Mouse (Mus musculus) liver, embryonic 13.5 days (tissue): ENCODE measurements around the gene Ctrb1. TPM values are rescaled to one million over a fixed set of nuclear protein-coding genes. Genes with fewer than 3 reads are reported as not detected.
"Not testable (repeated sequence)": the region's sequence is repeated elsewhere in the genome, so short reads cannot be mapped to it uniquely, and the experiment has no call there.

Experiments used
- ATAC-seq: fragments of 200-750 bp; cut with Nextera tagmentation; 2 replicates; pipeline ENCODE4 v1.8.0; 2017; ENCODE audit warnings: low read depth, mild to moderate bottlenecking, moderate number of reproducible peaks, moderate library complexity
- DNase-seq: peaks from one replicate; pipeline ENCODE4 v3.0.0; 2022
- H3K27ac ChIP-seq: fragments of 300-500 bp; sonication (generic); 2 replicates; pipeline ENCODE4 v1.5.1; 2015; ENCODE audit warnings: moderate library complexity, mild to moderate bottlenecking, inconsistent platforms
- H3K27me3 ChIP-seq: fragments of 300-500 bp; sonication (generic); 2 replicates; pipeline ENCODE4 v1.6.1; 2015; ENCODE audit warnings: mild to moderate bottlenecking, inconsistent platforms
- H3K36me3 ChIP-seq: fragments of 300-500 bp; sonication (generic); 2 replicates; pipeline ENCODE4 v1.6.1; 2015; ENCODE audit warnings: mild to moderate bottlenecking, inconsistent platforms
- H3K4me1 ChIP-seq: fragments of 300-500 bp; sonication (generic); replicated peaks from 2 replicates; pipeline ENCODE4 v1.6.1; 2015; ENCODE audit warnings: inconsistent platforms
- H3K4me2 ChIP-seq: fragments of 300-500 bp; sonication (generic); 2 replicates; pipeline ENCODE4 v1.6.1; 2015; ENCODE audit warnings: inconsistent platforms, mild to moderate bottlenecking, moderate library complexity
- H3K4me3 ChIP-seq: fragments of 300-500 bp; sonication (generic); replicated peaks from 2 replicates; pipeline ENCODE4 v1.5.1; 2015; ENCODE audit warnings: mild to moderate bottlenecking, inconsistent platforms
- H3K9ac ChIP-seq: fragments of 300-500 bp; sonication (generic); 2 replicates; pipeline ENCODE4 v1.6.1; 2015; ENCODE audit warnings: mild to moderate bottlenecking, inconsistent platforms
- H3K9me3 ChIP-seq: fragments of 300-500 bp; sonication (generic); replicated peaks from 2 replicates; pipeline ENCODE4 v1.6.1; 2016; ENCODE audit warnings: inconsistent platforms
- WGBS: fragments of 180-500 bp; shearing (Covaris S2); methylation state at CpG from one replicate; pipeline ENCODE4 v1.1.7; 2015; ENCODE audit not compliant: insufficient replicate concordance; 5-methylcytosine and 5-hydroxymethylcytosine counted together
- microRNA-seq: library from miRNA; unstranded; fragments of <30 nt; microRNA quantifications from one replicate; pipeline ENCODE4, GENCODE M21; 2016
- polyA plus RNA-seq: library from polyadenylated mRNA; unstranded; fragments of >200 nt; fragmentation: Nextera tagmentation; extraction: Ambion mirVana; gene quantifications from 2 replicates; pipeline ENCODE4 v1.2.1, GENCODE M21; 2015

The Ctrb1 gene
- polyA plus RNA-seq, 1 experiment from 2014 or later: 1.5 TPM

DNA sequence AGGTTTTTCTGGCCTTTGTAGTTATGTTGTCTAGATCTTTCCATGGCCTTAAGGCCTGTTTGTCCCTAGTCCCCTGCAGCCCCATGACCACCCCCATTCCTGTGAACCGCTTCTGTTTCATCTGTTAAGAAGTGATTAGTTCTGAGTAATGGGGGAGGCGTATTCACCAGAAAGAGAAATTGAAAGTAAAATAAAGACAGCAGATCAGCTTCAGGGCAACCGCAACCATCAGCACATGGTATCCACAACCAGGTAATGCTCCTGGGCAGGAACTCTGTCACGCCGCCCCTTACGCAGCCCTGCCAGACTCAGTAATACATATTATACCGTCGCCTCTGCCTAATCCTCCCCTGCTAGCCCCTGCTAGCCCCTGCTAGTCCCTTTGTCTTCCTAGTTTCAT, 45.1 kb downstream of the Ctrb1 start:
- Histone ChIP-seq H3K9ac (no peak overlapping the region), H3K36me3 (no peaks in the 10 kb centered on the region), H3K4me1 (peaks cover 55% of the 10 kb centered on the region), H3K27me3 (no peaks in the 10 kb centered on the region), H3K4me2 (no peak overlapping the region), H3K27ac (no peak overlapping the region), H3K4me3 (no peak overlapping the region), H3K9me3 (no peaks in the 10 kb centered on the region)
- WGBS: 78% methylated on average over 8 of the region's 8 CpGs
- ATAC-seq (no peak), DNase-seq (no peak)

DNA sequence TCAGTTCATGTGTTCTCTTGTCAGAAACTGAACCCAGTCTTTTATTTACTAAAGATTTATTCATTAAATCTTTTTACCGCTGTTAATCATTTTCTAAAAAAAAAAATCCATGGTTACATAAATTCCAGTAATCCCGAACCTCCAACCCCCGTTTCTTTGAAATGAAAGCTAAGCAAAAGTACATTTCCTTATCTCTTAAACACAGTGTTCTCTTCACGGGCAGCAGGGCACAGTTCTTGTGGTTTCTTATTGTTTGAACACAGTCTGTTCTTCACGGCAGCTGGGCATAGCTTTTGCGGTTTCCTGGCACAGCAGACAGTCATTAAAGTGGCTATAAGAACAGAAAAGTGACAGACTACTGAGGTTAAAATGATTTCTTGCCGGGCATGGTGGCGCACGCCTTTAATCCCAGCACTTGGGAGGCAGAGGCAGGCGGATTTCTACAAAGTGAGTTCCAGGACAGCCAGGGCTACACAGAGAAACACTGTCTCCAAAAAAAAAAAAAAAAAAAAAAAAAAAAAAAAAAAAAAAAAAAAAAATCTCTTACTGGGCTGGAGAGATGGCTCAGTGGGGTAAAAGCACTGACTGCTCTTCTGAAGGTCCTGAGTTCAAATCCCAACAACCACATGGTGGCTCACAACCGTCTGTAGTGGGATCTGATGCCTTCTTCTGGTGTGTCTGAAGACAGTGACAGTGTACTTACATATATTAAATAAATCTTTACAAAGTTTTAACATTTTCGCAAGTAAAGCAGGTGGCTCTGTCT, 46.3 kb downstream of the Ctrb1 start:
- 17% methylated on average over 12 of the region's 12 CpGs for WGBS
- peaks cover 55% of the 10 kb centered on the region for H3K4me1 ChIP-seq
- peak; percentile 49 for DNase-seq
- not testable (repeated sequence) for H3K9me3 ChIP-seq, ATAC-seq, H3K27me3 ChIP-seq, H3K36me3 ChIP-seq
- H3K27ac ChIP-seq: peak overlapping the region; percentile 91
- H3K4me2 ChIP-seq: peak overlapping the region; percentile 99
- peak overlapping the region; percentile 79 for H3K4me3 ChIP-seq
- H3K9ac ChIP-seq: peak overlapping the region; percentile 85

DNA sequence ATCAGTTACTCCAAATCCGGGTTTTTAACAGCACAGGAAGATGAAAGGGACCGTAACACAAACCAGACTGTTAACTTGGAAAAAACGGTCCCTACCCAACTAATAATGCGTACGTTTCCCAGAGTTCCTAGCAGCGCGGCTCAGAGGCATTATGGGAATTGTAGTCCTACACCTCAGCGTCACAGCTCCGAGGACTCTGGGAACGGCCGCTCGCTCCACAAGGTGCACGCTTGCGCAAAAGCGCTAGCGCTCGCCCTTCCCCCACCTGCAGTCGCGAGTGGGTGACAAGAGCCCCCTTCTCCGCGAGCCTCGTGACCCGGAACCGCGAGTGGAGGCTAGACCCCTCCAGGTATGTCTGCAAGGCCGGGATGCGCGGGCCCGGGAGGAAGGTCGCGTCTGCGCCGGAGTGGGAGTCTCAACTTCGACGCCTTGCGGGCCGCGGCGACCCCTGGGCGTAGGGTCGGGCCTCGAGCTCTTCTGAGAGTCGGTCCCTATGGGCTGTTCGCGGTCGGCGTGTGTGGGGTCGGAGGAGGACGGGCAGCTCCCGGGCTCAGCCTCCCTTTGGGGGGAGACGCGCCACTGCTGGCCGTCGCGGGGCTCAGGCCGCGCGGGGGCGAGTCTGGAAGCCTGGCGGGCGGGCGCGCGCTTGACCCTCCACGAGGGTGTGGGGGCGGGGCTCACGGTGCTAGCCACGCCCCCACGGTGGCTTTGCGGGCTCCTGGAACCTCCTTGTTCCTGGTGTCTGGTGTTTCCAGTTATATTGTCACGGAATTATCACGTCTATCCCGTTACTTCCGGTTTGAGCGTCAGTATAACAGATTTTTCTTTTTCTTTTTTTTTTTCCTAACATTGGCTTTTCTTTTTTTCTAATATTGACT, 47.3 kb downstream of the Ctrb1 start, which contains the start of gene Zfp1:
Zfp1 (plus strand) TSS at position 138 of the 878 bp plus-strand sequence.
- DNase-seq (peak; percentile 83), ATAC-seq (peak; percentile 94)
- H3K27ac ChIP-seq: peak within 1 kb of the TSS; percentile 91
- H3K4me2 ChIP-seq: peak within 1 kb of the TSS; percentile 99
- H3K9ac ChIP-seq: peak within 1 kb of the TSS; percentile 85
- WGBS: under 1% methylated on average over 75 of the region's 75 CpGs
- peaks cover 47% of the 10 kb centered on the region for H3K4me1 ChIP-seq
- no peaks in the 10 kb centered on the region for H3K36me3 ChIP-seq
- no peaks in the 10 kb centered on the region for H3K27me3 ChIP-seq
- no peaks in the 10 kb centered on the region for H3K9me3 ChIP-seq
- peak within 1 kb of the TSS; percentile 79 for H3K4me3 ChIP-seq

DNA sequence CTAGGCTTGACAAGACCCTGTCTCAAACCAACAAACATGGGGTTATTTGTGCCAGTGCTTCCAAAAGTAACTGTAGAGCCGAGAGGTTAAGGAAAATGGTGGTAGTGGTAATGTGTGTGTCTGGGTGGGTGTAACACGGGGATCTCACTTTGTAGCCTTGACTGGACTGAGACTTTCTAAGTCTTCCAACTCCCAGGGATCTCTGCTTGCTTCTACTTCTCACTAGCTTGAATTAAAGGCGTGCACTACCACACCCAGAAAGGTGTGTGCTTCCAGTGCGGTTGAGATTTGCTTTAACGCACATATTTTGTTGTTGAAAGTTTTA, 47.9 kb downstream of the Ctrb1 start:
- Histone ChIP-seq H3K4me1 (peaks cover 41% of the 10 kb centered on the region), H3K4me2 (peak overlapping the region; percentile 99), H3K27me3 (no peaks in the 10 kb centered on the region), H3K9me3 (no peaks in the 10 kb centered on the region), H3K4me3 (peak overlapping the region; percentile 79), H3K27ac (peak overlapping the region; percentile 70), H3K36me3 (no peaks in the 10 kb centered on the region), H3K9ac (peak overlapping the region; percentile 85)
- DNase-seq (no peak), ATAC-seq (peak; percentile 52)
- WGBS: 3% methylated on average over 5 of the region's 5 CpGs

DNA sequence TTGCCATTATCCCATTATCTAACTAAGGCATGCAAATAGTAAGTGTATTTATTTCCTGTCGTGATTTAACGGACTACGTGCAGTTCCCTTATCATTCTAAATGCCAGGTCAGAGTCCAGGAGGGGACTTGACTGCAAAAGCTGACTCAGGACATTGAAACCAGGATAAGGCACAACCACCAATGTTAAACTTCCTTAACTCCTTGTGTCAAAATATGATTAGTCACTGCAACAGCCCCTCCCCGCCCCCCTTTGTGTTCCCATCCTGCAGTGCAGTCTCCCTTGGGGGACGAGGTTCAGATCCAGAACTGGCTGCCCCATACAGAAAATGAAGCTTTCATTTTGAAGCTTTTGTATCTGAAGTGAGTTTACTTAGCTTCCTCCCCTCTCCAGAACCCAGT, 48.3 kb downstream of the Ctrb1 start:
- peak overlapping the region; percentile 85 for H3K9ac ChIP-seq
- H3K4me2 ChIP-seq: peak overlapping the region; percentile 99
- peak; percentile 4; the same call in 1 of the 2 replicates for ATAC-seq
- WGBS: 1% methylated on average over 5 of the region's 5 CpGs
- DNase-seq: peak; percentile 47
- peak overlapping the region; percentile 70 for H3K27ac ChIP-seq
- H3K9me3 ChIP-seq: no peaks in the 10 kb centered on the region
- H3K4me1 ChIP-seq: peaks cover 39% of the 10 kb centered on the region
- peak overlapping the region; percentile 79 for H3K4me3 ChIP-seq
- H3K27me3 ChIP-seq: no peaks in the 10 kb centered on the region
- H3K36me3 ChIP-seq: no peaks in the 10 kb centered on the region

DNA sequence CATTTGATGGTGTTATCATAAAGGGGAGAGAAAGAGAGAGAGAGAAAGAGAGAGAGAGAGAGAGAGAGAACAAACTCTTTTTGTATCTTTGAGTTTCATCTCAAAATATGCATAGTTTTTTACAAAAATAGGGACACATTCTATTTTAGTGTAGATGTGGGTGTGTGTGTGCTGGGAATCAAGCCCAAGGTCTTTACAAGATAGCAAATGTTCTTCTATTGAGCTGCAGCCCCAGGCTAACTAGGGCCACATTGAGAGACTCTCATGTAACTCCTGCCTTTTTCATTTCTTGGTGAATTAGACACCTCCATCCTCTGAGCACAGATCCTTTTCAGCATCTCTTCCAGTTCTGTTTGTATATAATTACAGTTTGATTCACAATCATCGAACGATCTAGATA, 49.7 kb downstream of the Ctrb1 start:
- no peak for DNase-seq
- no peak overlapping the region for H3K9ac ChIP-seq
- 81% methylated on average over 2 of the region's 2 CpGs for WGBS
- H3K4me2 ChIP-seq: no peak overlapping the region
- H3K9me3 ChIP-seq: no peaks in the 10 kb centered on the region
- peaks cover 31% of the 10 kb centered on the region for H3K4me1 ChIP-seq
- H3K36me3 ChIP-seq: no peaks in the 10 kb centered on the region
- no peak overlapping the region for H3K4me3 ChIP-seq
- no peak overlapping the region for H3K27ac ChIP-seq
- ATAC-seq: no peak
- H3K27me3 ChIP-seq: no peaks in the 10 kb centered on the region

DNA sequence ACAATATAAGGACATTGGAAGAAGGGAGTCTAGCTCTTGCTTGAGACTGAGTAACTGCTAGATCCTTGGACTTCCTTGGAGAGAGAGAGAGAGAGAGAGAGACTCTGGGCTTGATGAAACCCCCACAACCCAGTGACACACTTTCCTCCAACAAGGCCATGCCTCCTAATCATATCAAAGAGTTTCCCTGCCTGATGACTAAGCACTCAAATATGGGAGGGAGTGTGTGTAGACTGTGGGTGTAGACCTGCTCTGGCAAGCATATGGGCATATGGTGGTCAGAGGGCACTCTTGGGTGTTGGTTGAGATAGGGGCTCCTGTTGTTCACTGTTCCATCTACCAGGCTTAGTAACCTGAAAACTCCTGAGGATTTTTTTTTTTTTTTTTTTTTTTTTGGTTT, 52.7 kb downstream of the Ctrb1 start:
- no peak; the same call in 1 of the 2 replicates for ATAC-seq
- H3K27me3 ChIP-seq: no peaks in the 10 kb centered on the region
- DNase-seq: no peak
- no peak overlapping the region for H3K4me3 ChIP-seq
- H3K27ac ChIP-seq: no peak overlapping the region
- H3K9ac ChIP-seq: no peak overlapping the region
- peaks cover 13% of the 10 kb centered on the region for H3K4me1 ChIP-seq
- H3K4me2 ChIP-seq: no peak overlapping the region
- no peaks in the 10 kb centered on the region for H3K36me3 ChIP-seq
- H3K9me3 ChIP-seq: no peaks in the 10 kb centered on the region

Small RNAs within 50 kb of the gene (microRNA-seq; reads per million reads assigned to microRNA genes)
- not detected for gene Mir7076

Other genes starting within 250 kb of the Ctrb1 start
- gene Wdr59, start 168.9 kb downstream of the Ctrb1 start, polyA plus RNA-seq: 1.8 and 2.5 TPM in 2 replicates
- gene Znrf1, start 154.9 kb downstream of the Ctrb1 start, polyA plus RNA-seq: 5.3 and 5.7 TPM in 2 replicates
- gene Ldhd, start 60.6 kb downstream of the Ctrb1 start, polyA plus RNA-seq: 0.10 and 0.13 TPM in 2 replicates
- 5.7 and 6.0 TPM in 2 replicates for gene Zfp1, start 47.6 kb downstream of the Ctrb1 start, polyA plus RNA-seq
- gene Bcar1, start 52.8 kb upstream of the Ctrb1 start, polyA plus RNA-seq: 5.6 and 6.3 TPM in 2 replicates
- gene Cfdp1, start 163.3 kb upstream of the Ctrb1 start, polyA plus RNA-seq: 113 and 136 TPM in 2 replicates
- gene Tmem170, start 185.7 kb upstream of the Ctrb1 start, polyA plus RNA-seq: 4.3 and 5.4 TPM in 2 replicates
- gene Chst5, start 219.4 kb upstream of the Ctrb1 start, polyA plus RNA-seq: 0.06 TPM in 1 of 2 replicates, not detected in the other
- 2.1 and 2.6 TPM in 2 replicates for gene Tmem231, start 242.9 kb upstream of the Ctrb1 start, polyA plus RNA-seq
- 185 and 197 TPM in 2 replicates for gene Gabarapl2, start 249.7 kb upstream of the Ctrb1 start, polyA plus RNA-seq